Mouse (Mus musculus) heart, adult 8-10 months (tissue): ENCODE results near the gene Pdk4. TPM values are rescaled to one million over a fixed set of nuclear protein-coding genes. Genes with fewer than 3 reads are reported as not detected.

Experiments used
- DNase-seq: peaks from one replicate; pipeline ENCODE4 v3.0.0; 2022; ENCODE audit warnings: low spot score
- total RNA-seq, 4 experiments: library from RNA; stranded (reverse); gene quantifications; 2 replicates each; pipeline ENCODE4 v1.2.4; 2022

Gene Pdk4
- total RNA-seq, 4 experiments from 2014 or later: 285 to 511 (median 332) TPM

DNA sequence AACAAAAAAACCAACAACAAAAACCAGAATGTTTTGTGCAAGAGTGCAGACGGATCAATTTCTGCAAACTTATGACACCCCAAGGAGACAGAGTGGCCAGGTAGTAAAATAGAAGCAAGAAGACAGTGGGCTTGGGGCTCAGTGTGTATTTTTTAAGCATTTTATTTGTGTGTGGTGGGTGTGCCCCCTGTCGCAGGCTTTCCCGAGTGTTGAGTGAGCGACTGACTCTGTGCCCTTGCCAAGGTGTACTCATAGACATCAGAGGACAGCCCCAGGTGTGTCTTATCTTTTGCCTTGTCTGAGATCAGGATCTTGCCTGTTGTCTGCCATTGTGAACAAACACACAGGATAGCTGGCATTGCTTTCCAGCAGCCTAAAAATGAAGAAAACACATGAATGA, 49.1 kb downstream of the Pdk4 start:
- no peak for DNase-seq

GRCm38 (mm10) chr6:5444331-5444898, 51.7 kb downstream of the Pdk4 start:
- no peak for DNase-seq

GRCm38 (mm10) chr6:5443104-5443863, 52.8 kb downstream of the Pdk4 start:
- DNase-seq: peak; percentile 84

- peak; percentile 64 for DNase-seq
Observed at GRCm38 (mm10) chr6:5442316-5443085, 53.6 kb downstream of the Pdk4 start.

DNA sequence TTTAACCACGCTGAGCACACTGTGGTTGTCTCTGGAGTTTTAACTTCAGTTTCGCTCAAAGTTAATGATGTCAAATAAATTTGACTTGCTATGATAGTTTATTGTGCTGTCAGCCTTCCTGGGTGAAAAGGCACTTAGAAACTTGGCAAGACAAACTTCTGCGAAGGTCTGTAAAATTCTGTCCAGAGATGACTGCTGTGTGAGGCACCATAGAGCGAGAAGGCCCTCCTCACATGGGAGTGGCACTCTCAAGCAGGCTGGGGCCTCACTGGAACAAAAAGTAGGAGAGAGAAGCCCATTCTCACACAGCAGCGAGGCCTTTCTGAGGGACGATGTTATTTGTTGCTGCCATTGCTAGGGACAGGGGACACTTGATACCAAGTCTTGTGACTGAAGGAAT, 54.9 kb downstream of the Pdk4 start:
- DNase-seq: no peak

- no peak for DNase-seq
Observed at GRCm38 (mm10) chr6:5437757-5438156, 58.4 kb downstream of the Pdk4 start.

DNA sequence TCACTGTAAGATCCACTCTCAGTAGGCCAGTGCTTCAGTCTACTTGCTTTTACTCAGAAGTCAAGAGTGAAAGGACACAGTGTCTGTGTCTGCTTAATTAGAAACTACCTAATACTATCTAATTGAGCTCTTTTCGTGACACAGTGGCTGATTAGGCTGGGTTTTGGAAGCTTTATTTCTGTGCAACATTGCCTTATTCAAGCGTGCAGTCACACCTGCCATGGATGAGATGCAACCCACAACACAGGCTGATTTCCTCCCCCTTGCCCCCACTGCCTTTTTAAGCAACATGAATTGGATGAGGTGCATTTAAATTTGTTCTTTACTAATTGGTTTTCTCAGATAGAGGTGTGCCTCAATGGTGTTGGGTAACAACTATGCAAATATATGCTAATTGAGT, 62.2 kb downstream of the Pdk4 start:
- no peak for DNase-seq

Other genes with a start within 250 kb of the Pdk4 start
- gene Pon3, start 240.0 kb downstream of the Pdk4 start, total RNA-seq: 10 to 100 TPM; 20.0 to 29.5 (median 25.0) TPM
- 10 to 100 TPM; 15.2 to 19.9 (median 18.5) TPM for gene Pon2, start 197.9 kb downstream of the Pdk4 start, total RNA-seq
- gene Asb4, start 112.9 kb downstream of the Pdk4 start, total RNA-seq: 1 to 10 TPM; 4.6 to 7.3 (median 5.6) TPM
- gene Dync1i1, start 229.3 kb upstream of the Pdk4 start, total RNA-seq: 1 to 10 TPM in 1 of 4 experiments, under 1 TPM in 3; 0.37 to 1.0 (median 0.52) TPM